Mouse (Mus musculus) embryo, embryonic 10.5 days (tissue): ENCODE measurements at regions not wholly inside any gene's neighbourhood (a gene's known extent, or its start where the extent isn't known, plus 50 kb on each side); places are given as distances from the start of the nearest gene placed in this dataset.

Source experiments
- DNase-seq: peaks from one replicate; pipeline ENCODE4 v3.0.0-alpha.2; 2015; ENCODE audit warnings: low spot score

DNA sequence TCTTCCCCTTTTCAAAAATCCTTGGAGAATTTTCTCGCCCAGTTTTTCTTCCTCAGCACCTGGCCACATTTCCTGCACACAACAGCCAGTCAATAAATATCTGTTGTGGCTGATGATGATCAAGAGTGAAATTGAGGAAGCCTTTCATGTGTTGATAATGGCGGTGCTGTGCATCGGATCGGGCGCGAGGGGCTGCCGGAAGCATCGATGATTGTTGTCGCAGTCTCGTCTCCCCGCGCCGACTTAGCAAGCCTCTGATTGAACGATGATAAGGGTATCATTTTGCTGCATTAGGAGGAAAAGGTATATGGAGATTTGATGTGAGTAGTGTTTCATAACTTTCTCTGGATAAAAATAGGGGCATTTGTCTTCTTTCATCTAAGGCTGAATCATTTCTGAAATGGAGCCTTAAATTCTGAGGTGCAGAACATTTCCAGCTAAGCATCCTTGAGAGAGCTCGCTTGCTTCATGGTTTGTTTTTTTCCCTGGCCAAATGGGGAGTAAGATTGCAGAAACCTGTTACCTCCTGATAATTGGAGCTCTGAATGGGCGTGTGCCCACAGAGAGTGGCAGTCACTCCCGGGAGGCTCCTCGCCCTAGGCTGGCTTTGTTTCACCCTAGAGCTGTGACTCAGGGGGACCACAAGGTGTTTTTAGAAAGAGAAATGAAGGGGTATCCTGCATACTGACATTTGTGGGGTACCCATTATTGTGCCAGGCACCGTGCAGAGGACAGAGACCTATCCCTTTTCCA lies 94.8 kb upstream of the Podxl start:
- DNase-seq: no peak

- DNase-seq: no peak
Measured at GRCm38 (mm10) chr6:31650791-31651476, 87.2 kb upstream of the Podxl start.

- no peak for DNase-seq
Measured at GRCm38 (mm10) chr6:31645261-31645660, 81.5 kb upstream of the Podxl start.

GRCm38 (mm10) chr6:31644504-31644903 lies 80.7 kb upstream of the Podxl start:
- DNase-seq: no peak

GRCm38 (mm10) chr6:31642451-31642942 lies 78.7 kb upstream of the Podxl start:
- peak; percentile 52 for DNase-seq

DNA sequence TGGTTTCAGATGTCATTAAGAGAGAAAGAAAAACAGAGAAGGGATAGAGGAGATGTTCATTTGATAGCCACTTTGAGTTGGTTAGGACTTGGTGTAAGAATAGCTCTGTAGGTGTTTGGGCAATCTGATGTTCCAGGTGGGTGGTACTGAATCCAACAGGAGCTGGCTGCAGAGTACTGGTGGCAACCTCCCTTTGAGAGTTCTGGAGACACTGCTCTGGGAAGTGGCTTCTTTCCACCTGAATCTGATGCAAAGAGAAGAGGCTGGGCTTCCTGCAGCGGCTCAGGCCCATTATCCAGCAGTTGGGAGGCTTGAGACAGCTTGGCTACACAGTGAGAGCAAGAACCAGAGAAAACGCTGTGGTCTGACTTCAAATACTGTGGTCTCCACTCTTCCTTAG lies 77.0 kb upstream of the Podxl start:
- no peak for DNase-seq

DNA sequence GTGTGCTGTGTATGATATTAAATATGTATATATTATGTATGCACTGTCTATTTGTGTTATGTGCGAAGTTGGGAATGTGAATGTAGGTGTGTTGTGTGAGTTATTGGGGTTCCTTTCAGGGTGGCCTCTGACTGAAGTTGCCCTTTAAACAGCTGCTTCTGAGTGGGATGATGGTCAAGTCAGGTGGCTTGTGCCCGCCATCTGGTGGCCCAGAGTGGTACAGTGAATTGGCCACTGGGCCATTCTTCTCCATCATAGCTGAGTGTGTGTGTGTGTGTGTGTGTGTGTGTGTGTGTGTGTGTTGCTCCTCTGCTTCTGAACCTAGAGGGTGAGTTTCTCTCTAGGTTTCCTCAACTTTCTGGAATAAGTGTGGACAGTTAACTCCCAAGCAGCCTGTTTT lies 75.7 kb upstream of the Podxl start:
- peak; percentile 79 for DNase-seq

DNA sequence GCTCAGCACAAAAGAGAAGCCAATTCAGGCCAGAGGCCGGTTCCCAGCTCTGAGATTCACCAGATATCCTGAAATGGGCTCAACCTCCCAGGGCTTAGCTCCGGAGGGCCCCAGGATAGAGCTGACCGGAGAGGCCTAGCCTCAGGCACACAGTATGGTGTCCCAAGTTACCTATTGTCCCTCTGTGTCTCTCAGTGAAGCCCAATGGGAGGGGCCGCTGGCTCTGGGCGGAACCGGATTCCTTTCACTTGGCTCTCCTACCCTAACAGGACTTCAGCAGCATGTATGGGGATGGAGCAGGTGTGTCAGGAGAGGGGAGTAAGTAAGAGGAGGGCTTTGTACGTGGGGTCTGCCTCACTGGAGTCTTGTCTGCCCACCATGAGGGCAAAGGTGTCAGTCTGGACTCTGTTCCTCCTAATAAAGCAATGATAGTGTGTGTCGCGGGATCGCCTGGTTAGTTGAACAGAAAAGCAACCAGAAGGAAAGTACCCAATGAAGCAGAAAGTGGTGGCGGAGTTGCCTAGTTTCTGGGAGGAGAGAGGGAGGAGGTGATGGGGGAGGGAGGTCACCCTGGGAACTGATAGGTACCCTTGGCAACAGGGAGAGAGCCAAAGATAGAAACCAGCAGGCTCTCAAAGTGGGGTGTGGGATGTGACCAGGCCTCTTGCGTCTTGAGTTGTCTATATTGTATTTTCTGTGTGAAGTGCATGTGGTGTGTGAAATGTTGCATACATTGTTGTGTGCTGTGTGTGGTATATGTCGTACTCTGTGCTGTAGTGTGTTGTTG lies 74.8 kb upstream of the Podxl start:
- DNase-seq: peak; percentile 21

DNA sequence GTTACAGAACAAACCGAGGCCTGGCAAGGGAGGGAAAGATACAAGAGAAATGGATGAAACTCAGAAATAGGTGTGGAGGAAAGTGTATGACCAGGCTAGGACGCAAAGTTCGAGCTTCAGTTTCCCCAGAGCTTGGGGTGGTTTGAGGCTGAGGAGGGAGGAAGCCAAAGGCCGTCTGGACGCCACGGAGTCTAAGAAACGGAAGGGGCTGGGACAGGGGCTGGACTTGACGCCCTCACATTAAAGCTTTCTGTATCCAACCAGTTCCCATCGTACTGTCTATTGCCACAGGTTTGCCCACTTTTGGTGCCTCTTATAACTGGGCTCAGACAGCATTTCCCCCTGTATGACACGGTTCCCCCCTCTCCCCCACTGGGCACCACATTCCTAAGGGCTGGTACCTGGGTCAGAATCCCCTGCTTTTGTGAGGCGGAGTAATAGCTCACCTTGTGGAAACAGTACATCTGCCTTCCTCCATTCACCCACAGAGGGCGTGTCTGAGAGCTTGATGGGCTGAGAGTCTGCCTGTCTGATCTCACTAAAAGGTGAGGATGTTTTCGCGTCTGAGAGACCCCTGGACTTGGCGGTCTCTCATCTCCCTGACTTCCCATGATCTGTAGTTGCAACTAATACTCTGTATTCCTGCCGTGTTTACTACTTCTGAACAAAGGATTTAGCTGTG lies 73.7 kb upstream of the Podxl start:
- peak; percentile 44 for DNase-seq

DNA sequence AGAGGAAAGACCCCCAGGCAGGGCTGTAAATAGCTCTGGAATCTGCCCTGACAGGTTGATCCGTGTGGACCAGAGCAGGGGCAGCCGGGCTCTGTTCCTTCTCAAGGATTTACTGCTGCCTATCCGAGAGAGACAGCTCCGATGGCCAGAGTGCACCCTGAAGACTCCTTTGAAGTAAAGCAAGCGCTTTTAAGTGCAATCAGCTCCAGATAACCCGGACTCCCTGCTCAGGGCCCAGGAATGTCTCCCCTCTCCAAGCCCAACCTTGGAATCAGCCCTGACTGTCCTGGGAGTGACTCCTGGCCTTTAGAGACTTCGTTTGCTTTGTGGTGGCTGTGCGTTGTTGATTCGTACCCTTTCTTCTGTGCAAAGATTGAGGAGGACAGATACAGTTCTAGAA lies 73.2 kb upstream of the Podxl start:
- DNase-seq: peak; percentile 45

- no peak for DNase-seq
Measured at GRCm38 (mm10) chr6:31632485-31632884, 68.7 kb upstream of the Podxl start.

- no peak for DNase-seq
Measured at GRCm38 (mm10) chr6:31630009-31630408, 66.2 kb upstream of the Podxl start.

DNA sequence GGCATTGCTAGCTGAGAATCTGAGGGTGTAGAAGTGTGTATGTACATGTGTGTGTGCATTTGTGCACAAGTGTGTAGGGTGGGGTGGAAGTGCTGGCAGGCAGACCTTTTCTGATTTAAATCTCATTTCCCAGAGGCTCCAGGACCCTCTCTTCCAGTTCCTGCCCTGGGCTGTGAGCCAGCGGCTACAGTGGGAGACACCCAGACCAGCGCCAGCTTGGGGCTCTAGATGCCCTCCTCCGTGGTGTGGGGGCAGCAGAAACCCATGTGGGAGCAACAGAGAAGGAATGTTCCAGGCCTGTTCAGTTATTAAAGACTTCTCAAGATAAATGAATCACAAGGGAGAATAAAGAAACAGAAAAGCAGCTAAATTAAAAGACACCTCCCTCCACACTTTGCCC lies 64.1 kb upstream of the Podxl start:
- no peak for DNase-seq

DNA sequence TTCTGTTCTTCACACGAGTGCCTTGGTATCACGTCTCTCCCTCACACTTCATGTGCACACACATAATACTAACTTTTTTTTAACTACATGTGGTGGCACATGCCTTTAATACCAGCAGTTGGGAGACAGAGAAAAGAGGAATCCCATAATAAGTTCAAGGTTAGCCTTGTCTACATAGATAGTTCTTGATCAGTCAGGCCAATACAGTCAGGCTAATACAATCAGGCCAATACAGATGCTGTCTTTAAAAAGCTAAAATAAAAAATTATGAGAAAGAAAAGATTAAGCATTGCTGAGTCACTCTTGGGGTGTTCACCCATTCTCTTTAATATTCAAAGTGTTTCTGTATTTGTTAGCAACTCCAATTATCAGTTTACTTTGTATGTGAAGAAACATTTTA lies 61.3 kb upstream of the Podxl start:
- no peak for DNase-seq

GRCm38 (mm10) chr6:31624374-31624773 lies 60.6 kb upstream of the Podxl start:
- DNase-seq: no peak

- DNase-seq: no peak
Measured at GRCm38 (mm10) chr6:31621023-31621422, 57.2 kb upstream of the Podxl start.

GRCm38 (mm10) chr6:31618852-31619251 lies 55.1 kb upstream of the Podxl start:
- no peak for DNase-seq

DNA sequence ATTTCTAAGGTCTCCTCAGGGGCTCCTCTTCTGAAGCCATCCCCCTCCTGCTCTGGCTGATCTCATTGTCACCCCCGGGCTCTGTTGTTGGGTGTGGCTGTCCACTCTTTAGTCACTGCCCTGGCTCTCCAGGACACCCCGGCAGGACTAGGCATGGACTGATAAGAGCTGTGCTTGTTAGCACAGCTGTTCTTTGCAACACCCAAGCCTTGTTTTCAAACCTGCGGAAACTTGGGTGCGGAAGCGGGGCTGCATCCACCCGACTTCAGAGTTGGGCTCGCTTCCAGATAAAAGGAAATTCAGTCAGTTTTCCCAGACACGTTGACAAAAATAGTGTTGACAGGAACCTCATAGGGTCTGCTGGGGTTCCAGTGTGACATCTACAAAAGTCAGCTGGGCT lies 53.6 kb upstream of the Podxl start:
- no peak for DNase-seq

DNA sequence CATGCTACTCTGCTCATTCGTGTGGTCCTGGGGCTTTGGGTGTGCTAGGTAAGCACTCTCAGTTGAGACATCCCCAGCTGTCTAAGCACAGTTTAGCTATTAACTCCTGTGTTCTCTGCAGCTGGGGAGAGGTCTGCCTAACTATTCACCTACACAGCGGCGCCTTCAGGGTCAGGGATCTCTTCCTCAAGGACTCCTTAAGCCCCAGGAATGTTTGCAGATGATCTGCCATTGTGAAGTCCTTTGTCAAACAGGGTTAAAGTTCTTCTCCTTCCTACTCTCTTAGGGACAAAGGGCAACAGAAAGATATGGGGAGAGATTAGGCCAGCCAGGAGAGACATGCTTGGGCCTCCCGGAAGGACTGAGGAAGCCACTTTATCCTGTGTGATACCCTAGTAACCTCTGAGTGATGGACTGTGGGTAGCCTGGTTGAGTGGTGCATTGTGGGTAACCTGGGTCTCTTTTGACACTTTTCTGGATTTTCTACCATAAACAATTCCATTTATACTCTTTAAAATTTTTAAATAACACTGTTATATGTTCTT lies 51.7 kb upstream of the Podxl start:
- DNase-seq: no peak

- no peak for DNase-seq
Measured at GRCm38 (mm10) chr6:31614563-31614962, 50.8 kb upstream of the Podxl start.

DNA sequence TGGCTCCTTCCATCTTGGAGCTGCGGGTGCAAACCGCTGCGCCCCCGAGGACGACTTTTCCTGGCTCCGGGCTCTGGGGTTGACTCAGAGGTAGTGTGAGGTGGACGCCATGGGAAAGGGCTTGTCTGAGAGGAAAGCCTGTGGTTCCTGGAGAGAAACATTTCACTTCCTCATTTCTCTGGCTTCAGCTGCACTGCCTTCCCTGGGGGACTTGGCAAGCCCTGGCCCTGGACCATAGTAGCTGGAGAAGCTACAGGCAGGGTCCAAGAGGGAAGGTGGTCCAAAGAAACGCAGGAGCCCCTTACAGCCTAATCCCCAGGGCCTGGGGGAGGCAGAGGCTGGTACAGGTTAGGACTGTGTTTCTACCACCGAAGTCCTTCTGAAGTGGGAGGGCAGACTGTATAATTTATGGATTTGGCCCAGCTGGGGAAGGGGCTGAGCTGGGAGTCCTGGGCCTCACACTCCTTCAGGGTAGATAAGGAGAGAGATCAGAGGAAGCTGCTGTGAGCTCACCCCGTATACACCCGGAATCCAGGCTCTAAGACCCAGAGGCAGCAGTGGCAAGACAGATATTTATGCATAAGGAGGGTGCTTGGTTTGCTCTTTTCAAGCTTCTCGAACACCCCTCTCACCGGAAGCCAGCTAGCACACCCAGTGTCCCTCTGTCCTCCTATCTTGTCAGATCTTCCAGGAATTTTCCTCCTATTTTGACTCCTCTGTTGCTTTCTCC lies 50.0 kb upstream of the Podxl start:
- no peak for DNase-seq
